ENCODE assay signal across 8 mouse cellular contexts in the genomic region with DNA sequence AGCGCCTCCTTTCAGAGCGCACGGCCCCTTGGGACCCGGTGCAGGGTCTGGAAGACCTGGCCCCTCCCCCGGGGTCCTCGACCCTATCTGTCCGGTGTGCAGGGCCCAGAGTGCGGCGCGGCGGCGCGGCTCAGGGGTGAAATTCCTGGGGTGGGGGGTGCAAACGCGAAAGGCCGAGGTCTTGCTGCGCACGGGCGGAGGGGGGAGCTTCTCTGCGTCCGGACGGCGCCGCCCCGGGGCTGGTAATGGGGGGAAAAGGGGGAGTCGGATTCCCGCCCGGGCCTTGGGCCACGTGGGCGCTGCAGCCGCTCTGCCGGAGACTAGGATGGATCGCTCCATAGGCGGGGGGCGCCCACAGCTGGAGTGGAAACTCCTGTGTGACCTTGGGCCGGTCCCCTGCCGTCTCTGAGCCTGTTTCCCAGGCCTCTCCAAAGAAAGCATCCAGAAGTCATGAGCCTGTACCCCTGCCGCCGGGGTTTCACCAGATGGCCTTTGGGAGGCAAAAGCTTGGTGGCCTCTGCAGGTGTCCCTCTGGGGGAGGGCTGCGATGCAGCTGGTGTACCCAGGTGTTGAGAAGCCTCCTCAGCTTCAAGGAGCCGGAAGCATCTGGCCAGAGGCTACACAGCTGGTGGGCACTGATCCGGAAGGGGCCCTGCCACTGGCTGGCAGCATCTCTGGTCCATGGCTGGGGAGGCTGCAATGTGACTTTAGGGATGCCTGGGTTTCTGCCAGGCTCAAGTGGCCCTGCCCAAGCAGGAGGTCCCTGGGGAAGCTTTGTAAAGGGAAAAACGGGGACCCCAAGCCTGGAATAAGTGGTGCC. TPM values are rescaled to one million over a fixed set of nuclear protein-coding genes. Genes with fewer than 3 reads are reported as not detected.
DNase-seq lines count a peak whose midpoint lies in the region; ATAC-seq and TF ChIP-seq lines count a peak whose summit lies in the region.

No protein-coding gene starts in this region.

- peak overlapping the region; percentile 73 to 77 for H3K4me3 ChIP-seq in ES-E14 (ENCODE audit: insufficient read depth in 1 of 2, low read depth in 1 of 2, low read length in 2 of 2, poor library complexity in 1 of 2, severe bottlenecking in 1 of 2)
- peak overlapping the region; percentile 57 for H3K4me3 ChIP-seq in bone marrow macrophage, adult 2 months (ENCODE audit: insufficient read depth, low read length)
- peak overlapping the region; percentile 74 for H3K4me3 ChIP-seq in heart, embryonic 16.5 days (ENCODE audit: low read length)
- H3K4me3 ChIP-seq in lung, embryonic 15.5 days, result peak overlapping the region; percentile 72

- in situ Hi-C loops in ES-E14 (cut with MboI; ENCODE audit: low sequenced_read_pairs in 2 of 2, unreplicated experiment in 2 of 2), result no loop called here

- H3K27me3 ChIP-seq in heart, embryonic 16.5 days (ENCODE audit: control insufficient read depth, insufficient read depth, low read length), result no peaks in the 10 kb centered on the region
- no peaks in the 10 kb centered on the region for H3K27me3 ChIP-seq in lung, embryonic 15.5 days

- no peaks in the 10 kb centered on the region for H3K9me3 ChIP-seq in ES-E14 (ENCODE audit: control insufficient read depth, insufficient read depth, low read depth, low read length)
- no peaks in the 10 kb centered on the region for H3K9me3 ChIP-seq in heart, embryonic 16.5 days (replicated peaks; ENCODE audit: control insufficient read depth, low read length)
- H3K9me3 ChIP-seq in lung, embryonic 15.5 days, result no peaks in the 10 kb centered on the region

- peaks cover 9% of the 10 kb centered on the region for H3K36me3 ChIP-seq in ES-E14 (ENCODE audit: control insufficient read depth, insufficient read depth, low read length, poor library complexity, severe bottlenecking)
- H3K36me3 ChIP-seq in heart, embryonic 16.5 days (ENCODE audit: control insufficient read depth, insufficient read depth), result peaks cover 32% of the 10 kb centered on the region
- H3K36me3 ChIP-seq in lung, embryonic 15.5 days, result peaks cover 40% of the 10 kb centered on the region

- no peak for TF ChIP-seq POLR2A in bone marrow macrophage, adult 2 months (IDR thresholded peaks at IDR 0.05; ENCODE audit: borderline replicate concordance, low read depth, low read length)

- H3K4me1 ChIP-seq in ES-E14 (ENCODE audit: control insufficient read depth in 2 of 2, insufficient read depth in 2 of 2, low read length in 2 of 2, poor library complexity in 1 of 2), result peaks cover 0 to 29% of the 10 kb centered on the region in 2 experiments; a peak in 2 of 4 replicates
- H3K4me1 ChIP-seq in bone marrow macrophage, adult 2 months (ENCODE audit: control insufficient read depth, insufficient read depth, low read length), result no peaks in the 10 kb centered on the region
- peaks cover 30% of the 10 kb centered on the region for H3K4me1 ChIP-seq in heart, embryonic 16.5 days (ENCODE audit: control insufficient read depth, insufficient read depth, low read length)
- peaks cover 46% of the 10 kb centered on the region for H3K4me1 ChIP-seq in lung, embryonic 15.5 days

- WGBS in heart, embryonic 16.5 days, result 1% methylated on average over 41 of the region's 43 CpGs
- 2% methylated on average over 43 of the region's 43 CpGs for WGBS in lung, embryonic 15.5 days

- H3K9ac ChIP-seq in ES-E14 (ENCODE audit: insufficient read depth, low read depth, low read length, poor library complexity, severe bottlenecking), result peak overlapping the region; percentile 84
- peak overlapping the region; percentile 90 for H3K9ac ChIP-seq in heart, embryonic 16.5 days (ENCODE audit: low read length)
- H3K9ac ChIP-seq in lung, embryonic 15.5 days, result peak overlapping the region; percentile 94

- H3K4me2 ChIP-seq in heart, embryonic 16.5 days (ENCODE audit: low read depth, low read length), result peak overlapping the region; percentile 96
- peak overlapping the region; percentile 96 for H3K4me2 ChIP-seq in lung, embryonic 15.5 days

- no peak for DNase-seq in ES-E14 (ENCODE audit: low read depth, low spot score)
- DNase-seq in fibroblast of lung, adult 2 months (ENCODE audit: low read depth), result peak; percentile 19
- DNase-seq in kidney, postnatal 10 days, result peak; percentile 90
- DNase-seq in retina, embryonic 14.5 days (ENCODE audit: low spot score), result peak; percentile 78

- ATAC-seq in heart, embryonic 16.5 days (replicated peaks; ENCODE audit: extremely low read depth, insufficient read depth, low FRiP score), result peak; percentile 79
- peak; percentile 68 for ATAC-seq in lung, embryonic 15.5 days (ENCODE audit: borderline replicate concordance, extremely low read depth, low FRiP score, low TSS enrichment)
- no peak for ATAC-seq in activated CD4-positive, CD25-positive, alpha-beta regulatory T cell, adult 4 months

- peak overlapping the region; percentile 7; the same call in 1 of the 2 replicates for H3K27ac ChIP-seq in ES-E14 (ENCODE audit: insufficient read depth, low read depth, low read length, poor library complexity, severe bottlenecking)
- no peak overlapping the region for H3K27ac ChIP-seq in bone marrow macrophage, adult 2 months (ENCODE audit: insufficient read depth, low read depth, low read length)
- H3K27ac ChIP-seq in heart, embryonic 16.5 days (ENCODE audit: low read length), result peak overlapping the region; percentile 89
- H3K27ac ChIP-seq in lung, embryonic 15.5 days, result peak overlapping the region; percentile 94

- TF ChIP-seq CTCF in bone marrow macrophage, adult 2 months (IDR thresholded peaks at IDR 0.05; ENCODE audit: low read depth, low read length), result no peak

TF ChIP-seq in ES-E14, 5 proteins besides CTCF, POLR2A, EP300 and RAD21:
- TF ChIP-seq MAFK (IDR thresholded peaks at IDR 0.05; ENCODE audit: insufficient read depth, low read depth, low read length) (no peak), ZNF384 (IDR thresholded peaks at IDR 0.05; ENCODE audit: low read depth, low read length) (no peak), CHD2 (IDR thresholded peaks at IDR 0.05; ENCODE audit: low read depth, low read length) (no peak), ZC3H11A (IDR thresholded peaks at IDR 0.05; ENCODE audit: borderline replicate concordance, low read depth, low read length) (no peak), HCFC1 (IDR thresholded peaks at IDR 0.05; ENCODE audit: borderline replicate concordance, insufficient read depth, low read length) (no peak)
TF ChIP-seq in ES-E14: peak in this region for 0.

RNA-seq across cellular contexts. Expression of a gene that starts 1.4 kb away (rescaled TPM):
- total RNA-seq in ES-E14 (2012; rRNA removed), result 6.7 and 8.0 TPM in 2 replicates
- 0.38 and 0.39 TPM in 2 replicates for polyA plus RNA-seq in bone marrow macrophage, adult 2 months (2012; ENCODE audit: insufficient read depth, insufficient read length, missing spikeins)
- 15.8 and 21.3 TPM in 2 replicates for polyA plus RNA-seq in heart, embryonic 16.5 days (2015; fragmentation: Nextera tagmentation; extraction: Ambion mirVana)
- 16.7 and 17.7 TPM in 2 replicates for polyA plus RNA-seq in lung, embryonic 15.5 days (2015; fragmentation: Nextera tagmentation; extraction: Ambion mirVana)
- polyA plus RNA-seq in activated CD4-positive, CD25-positive, alpha-beta regulatory T cell, adult 4 months (2017; shearing (Covaris generic)), result not detected

RNA-seq across cellular contexts. Expression of a gene that starts 16.9 kb away (rescaled TPM):
- 0.21 and 0.62 TPM in 2 replicates for total RNA-seq in ES-E14 (2012; rRNA removed)
- polyA plus RNA-seq in bone marrow macrophage, adult 2 months (2012; ENCODE audit: insufficient read depth, insufficient read length, missing spikeins), result not detected in 2 replicates
- 6.5 and 6.8 TPM in 2 replicates for polyA plus RNA-seq in heart, embryonic 16.5 days (2015; fragmentation: Nextera tagmentation; extraction: Ambion mirVana)
- polyA plus RNA-seq in lung, embryonic 15.5 days (2015; fragmentation: Nextera tagmentation; extraction: Ambion mirVana), result 0.47 and 0.49 TPM in 2 replicates
- not detected for polyA plus RNA-seq in activated CD4-positive, CD25-positive, alpha-beta regulatory T cell, adult 4 months (2017; shearing (Covaris generic))

RNA-seq across cellular contexts. Expression of a gene that starts 31.8 kb away (rescaled TPM):
- total RNA-seq in ES-E14 (2012; rRNA removed), result 0.09 TPM in 1 of 2 replicates, not detected in the other
- not detected in 2 replicates for polyA plus RNA-seq in bone marrow macrophage, adult 2 months (2012; ENCODE audit: insufficient read depth, insufficient read length, missing spikeins)
- polyA plus RNA-seq in heart, embryonic 16.5 days (2015; fragmentation: Nextera tagmentation; extraction: Ambion mirVana), result 23.8 and 25.3 TPM in 2 replicates
- 0.96 and 1.8 TPM in 2 replicates for polyA plus RNA-seq in lung, embryonic 15.5 days (2015; fragmentation: Nextera tagmentation; extraction: Ambion mirVana)
- polyA plus RNA-seq in activated CD4-positive, CD25-positive, alpha-beta regulatory T cell, adult 4 months (2017; shearing (Covaris generic)), result not detected

RNA-seq across cellular contexts. Expression of a gene that starts 41.5 kb away (rescaled TPM):
- 57.8 and 69.6 TPM in 2 replicates for total RNA-seq in ES-E14 (2012; rRNA removed)
- polyA plus RNA-seq in bone marrow macrophage, adult 2 months (2012; ENCODE audit: insufficient read depth, insufficient read length, missing spikeins), result 109 and 111 TPM in 2 replicates
- 42.5 and 45.3 TPM in 2 replicates for polyA plus RNA-seq in heart, embryonic 16.5 days (2015; fragmentation: Nextera tagmentation; extraction: Ambion mirVana)
- 57.5 and 60.4 TPM in 2 replicates for polyA plus RNA-seq in lung, embryonic 15.5 days (2015; fragmentation: Nextera tagmentation; extraction: Ambion mirVana)
- polyA plus RNA-seq in activated CD4-positive, CD25-positive, alpha-beta regulatory T cell, adult 4 months (2017; shearing (Covaris generic)), result 100 to 1,000 TPM in 1 of 2 experiments, 10 to 100 TPM in 1; 90.3 to 104 TPM

RNA-seq across cellular contexts. Expression of a gene that starts 50.4 kb away (rescaled TPM):
- 22.3 and 40.8 TPM in 2 replicates for total RNA-seq in ES-E14 (2012; rRNA removed)
- 27.5 and 34.0 TPM in 2 replicates for polyA plus RNA-seq in bone marrow macrophage, adult 2 months (2012; ENCODE audit: insufficient read depth, insufficient read length, missing spikeins)
- 172 and 177 TPM in 2 replicates for polyA plus RNA-seq in heart, embryonic 16.5 days (2015; fragmentation: Nextera tagmentation; extraction: Ambion mirVana)
- 96.0 and 101 TPM in 2 replicates for polyA plus RNA-seq in lung, embryonic 15.5 days (2015; fragmentation: Nextera tagmentation; extraction: Ambion mirVana)
- polyA plus RNA-seq in activated CD4-positive, CD25-positive, alpha-beta regulatory T cell, adult 4 months (2017; shearing (Covaris generic)), result 10 to 100 TPM; 59.3 to 65.0 TPM

Comparison
In these comparisons a context has a peak if more than half of its experiments do, and no peak if none do; other contexts are left out.
1. RNA of a gene that starts 1.4 kb away (polyA plus RNA-seq): 16.7 to 17.7 TPM in lung, embryonic 15.5 days and 15.8 to 21.3 TPM in heart, embryonic 16.5 days; 0.38 to 0.39 TPM in bone marrow macrophage, adult 2 months and not detected in activated CD4-positive, CD25-positive, alpha-beta regulatory T cell, adult 4 months; every median in the first group is over 10 times any median in the second.
2. Peak in every context shown above with its lines, with median percentiles within 50 percentile points of each other: H3K4me3 ChIP-seq and H3K9ac ChIP-seq.